Mouse (Mus musculus) retina, embryonic 14.5 days (tissue): ENCODE measurements around the gene Ttll5.

Experiments
- DNase-seq: peaks from one replicate; pipeline ENCODE4 v3.0.0-alpha.2; 2015; ENCODE audit warnings: low spot score

Gene Ttll5

GRCm38 (mm10) chr12:85824438-85825264 is at the start of gene Ttll5, which contains the start of gene Erg28:
Gene Ttll5 (plus strand): TSS chr12:85824659.
Gene Erg28 (minus strand): TSS chr12:85824550.
- peak; percentile 97 for DNase-seq

- DNase-seq, result no peak
Measured at GRCm38 (mm10) chr12:85778962-85779361, 45.5 kb upstream of the Ttll5 start.

- DNase-seq, result no peak
Measured at GRCm38 (mm10) chr12:85779707-85780106, 44.8 kb upstream of the Ttll5 start.

GRCm38 (mm10) chr12:85781606-85782005 is 42.9 kb upstream of the Ttll5 start:
- DNase-seq, result no peak

- no peak for DNase-seq
Measured at GRCm38 (mm10) chr12:85784916-85785815, 39.3 kb upstream of the Ttll5 start.

- no peak for DNase-seq
Measured at GRCm38 (mm10) chr12:85792158-85792557, 32.3 kb upstream of the Ttll5 start.

- peak; percentile 12 for DNase-seq
Measured at GRCm38 (mm10) chr12:85792821-85793346, 31.6 kb upstream of the Ttll5 start.

- no peak for DNase-seq
Measured at GRCm38 (mm10) chr12:85794094-85794493, 30.4 kb upstream of the Ttll5 start.

GRCm38 (mm10) chr12:85795551-85795950 is 28.9 kb upstream of the Ttll5 start:
- DNase-seq, result no peak

- no peak for DNase-seq
Measured at GRCm38 (mm10) chr12:85800031-85800430, 24.4 kb upstream of the Ttll5 start.

GRCm38 (mm10) chr12:85809726-85810125 is 14.7 kb upstream of the Ttll5 start:
- no peak for DNase-seq

- no peak for DNase-seq
Measured at GRCm38 (mm10) chr12:85810959-85811358, 13.5 kb upstream of the Ttll5 start.

- no peak for DNase-seq
Measured at GRCm38 (mm10) chr12:85811676-85812075, 12.8 kb upstream of the Ttll5 start.

GRCm38 (mm10) chr12:85813599-85813998 is 10.9 kb upstream of the Ttll5 start:
- no peak for DNase-seq

- no peak for DNase-seq
Measured at GRCm38 (mm10) chr12:85822051-85822450, 2.4 kb upstream of the Ttll5 start.

GRCm38 (mm10) chr12:85825361-85825760 is 902 bp downstream of the Ttll5 start:
- no peak for DNase-seq

GRCm38 (mm10) chr12:85825822-85826221 is 1.4 kb downstream of the Ttll5 start:
- no peak for DNase-seq

- DNase-seq, result no peak
Measured at GRCm38 (mm10) chr12:85828856-85829255, 4.4 kb downstream of the Ttll5 start.

- no peak for DNase-seq
Measured at GRCm38 (mm10) chr12:85829866-85830265, 5.4 kb downstream of the Ttll5 start.

- DNase-seq, result no peak
Measured at GRCm38 (mm10) chr12:85830691-85831090, 6.2 kb downstream of the Ttll5 start.

GRCm38 (mm10) chr12:85834543-85834942 is 10.1 kb downstream of the Ttll5 start:
- no peak for DNase-seq

GRCm38 (mm10) chr12:85837765-85838164 is 13.3 kb downstream of the Ttll5 start:
- no peak for DNase-seq
